Mouse (Mus musculus): ENCODE data around the gene Vat1l.

GRCm38 (mm10) chr8:114262331-114262730 lies 56.9 kb downstream of the Vat1l start:
- TF ChIP-seq POLR2A (IDR thresholded peaks at IDR 0.05; ENCODE audit: insufficient read depth, low read depth, low read length) (no peak), CTCF (IDR thresholded peaks at IDR 0.05; ENCODE audit: insufficient read depth, low read depth, low read length) (no peak)

Data from olfactory bulb, adult 2 months (tissue).